Mouse (Mus musculus): Measurements from ENCODE around the gene Slc26a8.
"Not testable (repeated sequence)": the region's sequence is repeated elsewhere in the genome, so short reads cannot be mapped to it uniquely, and the experiment has no call there.

Gene Slc26a8

GRCm38 (mm10) chr17:28689586-28690283 is at the start of gene Slc26a8:
Gene Slc26a8 (minus strand): TSS chr17:28690233.
- peak; percentile 53 to 60 for DNase-seq

GRCm38 (mm10) chr17:28739244-28739643 is 49.2 kb upstream of the Slc26a8 start:
- DNase-seq: no peak

- no peak for DNase-seq
These were observed 47.9 kb upstream of the Slc26a8 start for GRCm38 (mm10) chr17:28737973-28738372.

- no peak for DNase-seq
These were observed 46.5 kb upstream of the Slc26a8 start for GRCm38 (mm10) chr17:28736486-28736885.

- no peak for DNase-seq
These were observed 45.5 kb upstream of the Slc26a8 start for GRCm38 (mm10) chr17:28735317-28736105.

- DNase-seq: not testable (repeated sequence)
These were observed 37.5 kb upstream of the Slc26a8 start for GRCm38 (mm10) chr17:28727511-28727910.

GRCm38 (mm10) chr17:28725783-28726182 is 35.8 kb upstream of the Slc26a8 start, which contains the start of gene AC170998.1:
Gene AC170998.1 (plus strand): TSS chr17:28726083.
- DNase-seq: no peak

GRCm38 (mm10) chr17:28717535-28717934 is 27.5 kb upstream of the Slc26a8 start:
- no peak for DNase-seq

- DNase-seq: no peak
These were observed 26.0 kb upstream of the Slc26a8 start for GRCm38 (mm10) chr17:28715832-28716548.

- no peak for DNase-seq
These were observed 24.0 kb upstream of the Slc26a8 start for GRCm38 (mm10) chr17:28714006-28714405.

GRCm38 (mm10) chr17:28712305-28712704 is 22.3 kb upstream of the Slc26a8 start:
- DNase-seq: no peak

- no peak for DNase-seq
These were observed 21.2 kb upstream of the Slc26a8 start for GRCm38 (mm10) chr17:28711237-28711636.

GRCm38 (mm10) chr17:28710291-28710688 is 20.3 kb upstream of the Slc26a8 start:
- no peak for DNase-seq

GRCm38 (mm10) chr17:28709552-28710290 is 19.7 kb upstream of the Slc26a8 start:
- DNase-seq: no peak

GRCm38 (mm10) chr17:28708989-28709388 is 19.0 kb upstream of the Slc26a8 start:
- DNase-seq: no peak

- no peak for DNase-seq
These were observed 17.8 kb upstream of the Slc26a8 start for GRCm38 (mm10) chr17:28707816-28708215.

GRCm38 (mm10) chr17:28707136-28707627 is 17.1 kb upstream of the Slc26a8 start:
- DNase-seq: no peak

GRCm38 (mm10) chr17:28706697-28707096 is 16.7 kb upstream of the Slc26a8 start:
- no peak for DNase-seq

- DNase-seq: no peak
These were observed 12.6 kb upstream of the Slc26a8 start for GRCm38 (mm10) chr17:28702646-28703045.

GRCm38 (mm10) chr17:28701737-28702136 is 11.7 kb upstream of the Slc26a8 start:
- no peak for DNase-seq

- no peak for DNase-seq
These were observed 11.1 kb upstream of the Slc26a8 start for GRCm38 (mm10) chr17:28701171-28701570.

- no peak for DNase-seq
These were observed 9.8 kb upstream of the Slc26a8 start for GRCm38 (mm10) chr17:28699789-28700188.

Measured in cerebellum, postnatal 10 days (tissue).